Mouse (Mus musculus): ENCODE data around the gene Pcid2.
A peak's percentile ranks its signal among the peaks of the same experiment; 100 is the strongest.
"Not testable (repeated sequence)": the region's sequence is repeated elsewhere in the genome, so short reads cannot be mapped to it uniquely, and the experiment has no call there.

Pcid2 gene

GRCm38 (mm10) chr8:13105087-13105881 is at the start of gene Pcid2, which contains the start of gene Cul4a:
Gene Pcid2, minus strand, starts transcription at chr8:13105459.
Gene Cul4a, plus strand, starts transcription at chr8:13105621.
- DNase-seq (ENCODE audit: low spot score) = peak; percentile 94

DNA sequence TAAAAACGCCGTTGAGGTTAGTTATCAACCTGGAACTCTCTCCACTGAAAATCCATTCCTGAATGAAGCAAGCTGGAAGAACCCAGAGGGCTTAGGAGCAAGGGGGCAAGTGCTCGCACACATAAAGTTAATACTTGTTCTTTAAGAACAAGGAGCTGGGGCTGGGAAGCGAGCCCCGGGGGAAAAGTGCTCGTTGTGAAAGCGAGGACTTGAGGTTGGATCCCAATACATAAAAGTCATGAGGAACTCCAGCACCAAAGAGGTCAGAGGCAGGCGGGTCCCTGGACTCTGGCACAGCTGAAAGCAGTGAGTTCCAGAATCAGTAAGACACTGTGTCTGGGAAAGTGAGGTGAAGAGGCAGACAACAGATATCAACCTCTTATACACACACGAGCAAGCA is 48.8 kb upstream of the Pcid2 start:
- DNase-seq (ENCODE audit: low spot score) = no peak

DNA sequence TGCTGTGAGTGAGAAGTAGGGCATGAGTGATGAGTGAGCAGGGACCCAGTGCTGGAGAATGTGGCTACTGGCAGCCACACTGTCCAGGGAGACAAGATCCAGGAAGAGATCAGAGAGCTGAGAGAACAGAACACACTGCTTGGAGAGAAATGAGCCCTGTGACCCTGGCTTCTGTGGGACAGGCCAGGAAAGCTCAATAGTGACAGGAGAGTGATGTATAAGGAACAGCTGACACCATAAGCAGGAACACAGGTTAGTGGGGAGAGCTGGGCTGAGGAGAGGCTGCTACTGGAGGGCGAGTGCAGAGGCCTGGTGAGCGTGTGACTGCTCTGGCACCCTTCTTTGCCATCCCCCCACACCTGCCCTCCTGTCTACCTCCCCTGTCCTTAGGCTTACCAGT is 45.7 kb upstream of the Pcid2 start:
- no peak for DNase-seq (ENCODE audit: low spot score)

- no peak for DNase-seq (ENCODE audit: low spot score)
Observed at GRCm38 (mm10) chr8:13149866-13150265, 44.6 kb upstream of the Pcid2 start.

DNA sequence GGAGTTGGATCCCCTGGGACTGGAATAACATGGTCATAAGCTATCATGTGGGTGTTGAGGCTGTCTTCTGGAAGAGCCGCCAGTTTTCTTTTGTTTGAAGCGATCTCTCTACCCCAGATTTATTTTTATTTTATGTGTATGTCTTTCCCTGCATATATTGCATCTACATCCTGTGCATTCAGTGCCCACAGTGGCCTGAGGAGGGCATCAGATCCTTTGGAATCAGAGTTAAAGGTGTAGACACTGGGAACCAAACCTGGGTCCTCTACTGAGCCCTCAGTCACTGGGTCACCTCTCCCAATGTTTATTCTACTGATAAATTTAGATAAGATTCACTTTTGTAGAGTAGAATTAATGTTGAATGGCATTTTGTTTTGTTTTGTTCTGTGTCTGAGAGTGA is 44.0 kb upstream of the Pcid2 start:
- DNase-seq (ENCODE audit: low spot score) = no peak

DNA sequence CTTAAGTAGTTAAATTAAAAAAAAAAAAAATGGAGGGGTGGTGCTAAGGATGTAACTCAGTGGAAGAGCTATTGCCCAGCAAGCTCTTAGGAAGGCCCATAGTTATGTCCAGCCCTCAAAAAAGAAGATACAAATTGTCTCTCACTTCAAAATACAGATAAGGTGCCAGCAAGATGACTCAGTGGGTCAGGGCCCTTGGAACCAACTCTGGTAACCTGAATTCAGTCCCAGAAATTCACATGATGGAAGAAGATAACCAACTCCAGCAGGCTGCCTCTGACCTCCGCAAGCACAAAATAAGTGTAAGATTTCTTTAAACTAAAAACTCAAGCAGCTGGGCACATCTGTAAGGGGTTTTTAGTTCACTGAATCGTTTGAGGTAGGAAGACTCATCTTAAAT is 43.2 kb upstream of the Pcid2 start:
- no peak for DNase-seq (ENCODE audit: low spot score)

DNA sequence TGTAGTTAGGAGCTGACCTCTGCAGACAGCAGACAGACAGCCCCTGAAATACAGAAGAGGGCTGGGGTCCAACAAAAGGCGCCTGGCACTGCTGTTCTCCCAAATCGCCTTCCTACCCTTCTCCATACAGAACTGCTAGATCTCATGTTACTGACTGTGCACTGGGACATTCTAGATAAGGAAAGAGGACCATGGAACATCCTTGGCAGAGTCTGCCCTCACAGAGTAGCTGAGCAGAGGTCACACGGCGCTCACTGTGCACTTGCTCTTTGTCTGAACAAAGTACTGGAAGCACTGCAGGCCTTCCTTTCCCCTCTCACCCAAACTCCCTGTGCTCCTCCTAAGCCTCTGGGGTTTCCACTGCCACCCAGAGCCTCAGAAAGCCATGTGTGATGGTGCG is 36.4 kb upstream of the Pcid2 start:
- DNase-seq (ENCODE audit: low spot score) = no peak

DNA sequence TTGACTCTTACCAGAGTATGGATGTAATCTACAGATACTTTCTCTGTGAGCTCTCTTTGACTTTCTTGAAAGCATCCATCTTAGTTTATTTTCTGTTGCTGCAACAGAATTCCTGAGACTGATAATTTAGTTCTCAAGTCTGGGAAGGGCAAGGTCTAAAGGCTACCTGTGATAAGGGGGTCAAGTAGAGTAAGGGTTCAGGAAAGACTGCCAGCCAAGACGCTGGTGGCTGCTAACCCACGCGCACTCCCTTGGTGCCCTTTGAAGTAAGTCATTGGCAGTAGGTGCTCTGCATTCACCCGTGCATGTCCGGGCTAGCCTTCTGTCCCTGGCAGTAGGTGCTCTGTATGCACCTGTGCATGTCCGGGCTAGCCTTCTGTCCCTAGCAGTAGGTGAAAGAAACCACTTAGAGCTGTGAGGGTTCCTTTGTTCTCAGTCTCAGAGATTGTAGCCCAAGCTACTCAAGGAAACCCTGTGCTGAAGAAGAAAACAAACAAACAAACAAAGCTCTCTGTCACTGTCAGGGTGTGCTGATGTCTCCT is 34.5 kb upstream of the Pcid2 start:
- DNase-seq (ENCODE audit: low spot score) = no peak

- DNase-seq (ENCODE audit: low spot score) = not testable (repeated sequence)
Observed at GRCm38 (mm10) chr8:13132220-13132619, 27.0 kb upstream of the Pcid2 start.

DNA sequence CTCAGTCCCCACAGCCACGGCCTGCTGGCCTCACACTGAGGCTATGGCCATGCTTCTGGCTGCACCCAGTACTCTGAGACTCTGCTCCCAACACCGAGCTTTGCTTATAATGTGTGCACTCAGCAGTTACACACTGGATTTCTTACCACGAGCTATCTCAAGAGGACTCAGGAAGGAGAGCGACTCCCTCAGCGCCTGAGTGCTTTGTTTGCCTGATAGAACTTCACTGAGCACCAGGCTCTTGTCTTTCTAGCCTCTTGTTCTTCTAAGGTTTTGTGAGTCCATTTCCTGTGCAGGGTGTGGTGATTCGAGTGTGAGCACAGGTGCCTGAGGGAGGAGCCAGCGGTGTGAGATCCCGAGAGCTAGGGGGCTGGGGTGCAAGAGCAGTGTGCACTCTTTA is 19.6 kb upstream of the Pcid2 start:
- no peak for DNase-seq (ENCODE audit: low spot score)

DNA sequence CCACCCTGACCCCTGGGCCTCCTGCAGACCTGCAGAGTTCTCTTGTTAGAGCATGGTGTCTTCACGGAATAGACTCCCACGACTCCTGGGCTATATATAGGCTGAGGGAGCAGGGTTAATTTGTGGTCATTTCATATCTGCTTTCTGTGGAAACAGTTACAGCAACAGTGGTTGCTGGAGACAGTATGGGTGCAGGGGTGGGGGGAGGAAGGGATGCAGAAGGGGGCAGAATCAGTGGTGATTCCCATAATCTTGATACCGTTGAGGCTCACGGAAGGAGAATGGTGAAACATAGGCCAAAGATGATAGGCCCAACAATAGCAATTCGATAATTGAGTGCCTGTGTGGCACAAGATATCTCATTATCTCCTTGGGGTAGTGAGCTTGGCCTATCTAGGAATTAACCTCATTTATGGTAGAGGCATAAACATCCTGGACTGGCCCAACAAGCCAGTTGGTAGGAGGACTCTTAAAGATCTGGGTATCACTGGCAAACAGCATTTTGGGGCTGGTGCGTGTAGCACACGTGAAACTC is 17.7 kb upstream of the Pcid2 start:
- no peak for DNase-seq (ENCODE audit: low spot score)

DNA sequence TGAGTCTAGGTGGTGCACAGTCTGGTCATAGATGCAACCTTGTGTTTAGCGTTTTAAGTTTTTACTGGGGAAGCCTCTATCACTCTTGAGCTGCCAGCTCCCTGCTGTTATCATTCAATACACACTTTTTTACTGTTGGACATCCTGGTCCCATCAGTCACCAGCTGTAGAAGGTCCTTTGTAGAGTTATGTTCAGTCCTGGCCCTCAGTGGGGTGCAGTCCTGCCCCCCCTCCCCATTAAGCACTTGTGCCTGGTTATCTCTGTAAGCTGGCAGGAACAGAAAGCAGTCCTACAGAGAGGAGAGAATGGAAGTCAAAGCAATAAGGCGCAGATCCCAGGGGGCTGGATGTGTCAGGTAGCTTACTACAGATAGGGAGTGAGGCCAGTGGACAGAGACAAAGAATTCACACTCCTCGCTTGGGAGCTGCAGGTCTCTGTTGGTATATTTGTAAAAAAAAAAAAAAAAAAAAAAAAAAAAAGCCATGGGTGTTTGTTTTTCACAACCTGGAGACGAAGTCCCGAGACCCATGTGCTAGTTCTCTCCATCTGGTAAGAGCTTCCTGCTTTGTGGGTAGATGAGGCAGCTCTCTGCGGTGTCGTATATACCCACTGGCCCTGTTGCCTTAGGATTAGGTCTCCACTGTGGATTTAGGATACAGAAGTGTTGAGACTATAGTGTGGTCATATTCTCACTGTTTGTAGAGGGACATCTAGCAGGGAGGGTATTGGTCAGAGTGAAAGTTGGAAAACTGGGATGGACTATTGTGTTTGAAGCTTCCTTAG is 15.8 kb upstream of the Pcid2 start:
- DNase-seq (ENCODE audit: low spot score) = no peak

- DNase-seq (ENCODE audit: low spot score) = no peak
Observed at GRCm38 (mm10) chr8:13118516-13118915, 13.3 kb upstream of the Pcid2 start.

DNA sequence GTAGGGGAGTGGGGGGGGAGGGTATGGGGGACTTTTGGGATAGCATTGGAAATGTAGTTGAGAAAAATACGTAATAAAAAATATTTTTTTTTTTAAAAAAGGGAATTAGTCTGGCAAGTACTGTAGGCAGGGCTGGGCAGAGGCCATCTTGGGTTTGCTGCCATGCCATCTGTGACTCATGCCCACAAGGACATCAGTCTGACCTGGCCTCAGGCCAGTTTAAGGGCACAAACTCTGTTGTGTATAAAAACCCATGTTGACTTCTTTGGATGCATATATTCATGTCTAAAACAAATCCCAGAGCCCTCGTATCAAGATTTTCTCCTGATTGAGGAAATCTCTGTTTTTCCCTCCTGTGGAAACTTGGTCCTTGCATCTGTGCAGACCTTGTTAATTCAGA is 11.8 kb upstream of the Pcid2 start:
- DNase-seq (ENCODE audit: low spot score) = no peak

- no peak for DNase-seq (ENCODE audit: low spot score)
Observed at GRCm38 (mm10) chr8:13113232-13113631, 8.0 kb upstream of the Pcid2 start.

DNA sequence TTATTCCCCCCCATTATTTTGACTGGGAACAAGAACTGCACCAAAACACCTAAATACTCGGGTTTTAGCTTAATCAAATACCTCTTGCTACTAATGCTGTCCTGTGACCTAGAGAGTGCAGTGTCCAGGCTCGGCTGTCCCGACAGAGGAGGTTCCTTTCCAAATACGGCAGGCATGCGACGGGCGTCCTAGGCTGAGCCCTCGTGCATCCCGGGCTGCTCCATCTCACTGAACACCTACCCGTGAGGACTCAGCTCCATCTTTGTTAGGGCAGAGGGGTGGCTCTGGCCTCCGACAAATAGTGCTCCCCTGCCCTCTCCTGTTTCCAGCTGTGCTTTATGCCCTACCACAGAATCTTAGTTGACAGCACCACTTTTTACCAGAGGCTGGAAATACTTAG is 6.7 kb upstream of the Pcid2 start:
- no peak for DNase-seq (ENCODE audit: low spot score)

DNA sequence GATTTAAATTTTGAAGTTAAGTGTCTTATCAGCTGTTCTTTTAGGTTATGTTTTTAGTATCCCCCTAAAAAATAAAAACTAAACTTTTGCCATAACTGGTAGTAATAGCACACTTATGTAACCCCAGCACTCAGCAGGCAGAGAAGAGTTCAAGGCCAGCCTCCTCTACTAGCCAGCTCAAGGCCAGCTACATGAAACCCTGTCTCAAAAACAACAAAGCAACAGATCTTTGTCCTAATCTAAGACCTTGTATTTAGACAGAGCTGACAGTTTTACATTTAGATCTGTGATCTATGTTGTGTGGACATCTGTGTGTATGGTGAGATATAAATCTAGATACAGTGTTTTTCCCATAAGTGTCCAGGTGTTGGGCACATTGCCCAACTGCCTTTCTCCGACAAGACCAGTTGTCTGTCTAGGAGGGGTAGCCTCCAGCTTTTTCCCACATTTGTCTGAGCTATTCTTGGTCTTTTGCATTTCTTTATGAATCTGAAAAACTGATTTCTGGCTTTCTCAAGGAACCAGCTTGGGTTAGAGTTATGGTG is 4.2 kb upstream of the Pcid2 start:
- no peak for DNase-seq (ENCODE audit: low spot score)

- no peak for DNase-seq (ENCODE audit: low spot score)
Observed at GRCm38 (mm10) chr8:13108967-13109366, 3.7 kb upstream of the Pcid2 start.

DNA sequence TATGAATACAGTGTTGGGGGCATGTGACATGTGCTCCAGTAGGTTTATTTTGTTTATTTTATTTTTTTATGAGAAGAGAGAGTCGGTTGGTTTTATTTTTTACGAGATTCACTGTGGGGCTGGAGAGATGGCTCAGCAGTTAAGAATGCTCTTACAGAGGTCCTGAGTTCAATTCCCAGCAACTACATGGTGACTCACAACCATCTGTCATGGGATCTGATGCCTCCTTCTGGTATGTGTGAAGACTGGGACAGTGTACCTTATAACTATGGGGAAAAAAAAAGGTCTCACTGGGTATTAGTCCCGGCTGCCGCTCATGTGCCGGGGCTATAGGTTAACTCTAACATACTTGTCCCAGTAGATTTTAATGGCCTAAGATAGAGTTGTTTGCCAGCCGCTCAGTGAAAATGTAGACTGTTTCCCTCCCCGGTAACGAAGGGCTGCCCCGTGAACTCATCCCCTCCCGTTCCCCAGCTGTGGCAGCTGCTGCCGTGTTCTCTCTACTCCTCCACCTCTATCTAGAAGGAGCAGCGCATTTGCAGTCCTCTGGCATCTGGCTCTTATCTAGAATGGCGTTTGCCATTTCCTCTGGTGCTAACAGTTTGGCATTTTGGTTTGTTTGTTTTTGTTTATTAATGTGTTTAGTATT is 2.9 kb upstream of the Pcid2 start:
- no peak for DNase-seq (ENCODE audit: low spot score)

DNA sequence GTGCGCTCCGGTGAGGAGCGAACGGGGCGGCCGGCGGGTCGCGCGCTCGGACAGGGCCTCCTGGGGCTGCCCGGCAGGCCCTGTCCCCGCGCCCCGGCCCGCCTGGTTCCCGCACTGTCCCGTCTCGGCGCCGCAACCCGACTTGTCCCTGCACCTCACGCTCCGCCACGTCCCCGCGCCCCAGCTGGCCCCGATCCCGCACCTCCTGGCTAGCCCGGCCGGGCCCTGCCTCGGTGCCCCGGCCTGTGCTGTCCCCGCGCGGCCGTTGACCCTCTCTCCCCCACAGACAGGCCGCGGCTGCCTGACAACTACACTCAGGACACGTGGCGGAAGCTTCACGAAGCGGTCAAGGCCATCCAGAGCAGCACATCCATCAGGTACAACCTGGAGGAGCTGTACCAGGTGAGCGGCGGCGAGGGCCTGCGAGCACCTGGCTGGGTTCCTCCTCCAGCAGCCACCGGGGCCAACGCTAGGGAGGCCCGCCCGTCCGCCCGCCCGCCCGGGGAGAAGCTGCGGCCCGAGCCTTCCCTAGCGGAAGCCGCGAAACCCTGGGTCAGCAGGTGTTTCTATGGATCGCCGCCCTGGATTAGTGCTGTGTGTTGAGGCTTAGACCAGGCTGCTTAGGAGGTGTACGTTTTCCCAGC is 771 bp upstream of the Pcid2 start:
- DNase-seq (ENCODE audit: low spot score) = no peak

DNA sequence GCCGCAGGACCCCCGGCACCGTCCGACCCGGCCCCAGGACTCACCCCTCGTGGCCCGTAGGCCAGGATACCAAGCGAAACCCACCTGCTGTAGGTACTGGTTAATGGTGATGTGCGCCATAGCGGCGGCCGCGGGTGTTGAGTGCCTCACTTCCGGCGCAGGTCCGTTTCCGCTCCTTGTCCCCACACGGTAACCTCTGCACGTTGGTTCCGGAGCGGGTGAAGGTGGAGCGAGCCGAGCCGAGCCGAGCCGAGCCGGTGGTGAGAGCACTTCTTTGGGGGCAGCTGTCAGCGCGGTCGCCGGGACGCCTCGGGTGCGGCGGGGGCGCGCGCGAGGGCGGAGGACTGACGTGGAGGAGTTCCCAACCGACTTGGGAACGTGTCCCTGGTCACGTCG is 570 bp downstream of the Pcid2 start:
- DNase-seq (ENCODE audit: low spot score) = peak; percentile 82

DNA sequence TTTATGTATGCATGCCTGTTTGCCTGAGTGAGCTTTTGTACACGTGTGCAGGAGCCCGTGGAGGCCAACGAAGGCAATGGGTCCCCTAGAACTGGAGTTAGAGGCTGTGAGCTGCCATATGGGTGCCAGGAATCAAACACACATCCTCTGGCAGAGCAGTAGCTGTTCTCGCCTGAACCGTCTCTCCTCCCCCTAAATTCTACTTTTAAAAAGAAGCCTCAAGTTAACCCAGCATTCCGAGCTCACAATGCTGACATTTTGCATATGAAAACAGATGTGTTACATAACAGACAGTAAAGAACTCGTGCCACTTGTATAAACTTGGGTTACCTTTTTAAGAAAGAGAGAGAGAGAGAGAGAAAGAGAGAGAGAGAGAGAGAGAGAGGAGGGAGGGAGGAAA is 27.7 kb downstream of the Pcid2 start:
- no peak for DNase-seq (ENCODE audit: low spot score)
